Mouse (Mus musculus): Measurements from ENCODE around the gene Fbxo27.

GRCm38 (mm10) chr7:28692545-28693320, at the start of gene Fbxo27:
- TF ChIP-seq ZC3H11A (IDR thresholded peaks at IDR 0.05; ENCODE audit: low read depth, low read length) (no peak), CHD1 (IDR thresholded peaks at IDR 0.05; ENCODE audit: low read depth, low read length) (no peak), ETS1 (IDR thresholded peaks at IDR 0.05; ENCODE audit: low read depth, low read length) (no peak), MAZ (IDR thresholded peaks at IDR 0.05; ENCODE audit: low read depth, low read length) (no peak), ELF1 (IDR thresholded peaks at IDR 0.05; ENCODE audit: low read depth, low read length) (no peak), CTCF (IDR thresholded peaks at IDR 0.05 in 2 of 3, conservative IDR thresholded peaks at IDR 0.05 in 1 of 3; ENCODE audit: control insufficient read depth in 1 of 3, insufficient read depth in 1 of 3, low read depth in 2 of 3, low read length in 3 of 3, poor library complexity in 1 of 3, severe bottlenecking in 1 of 3) (no peak), RCOR1 (IDR thresholded peaks at IDR 0.05; ENCODE audit: low read depth, low read length) (no peak), EP300 (IDR thresholded peaks at IDR 0.05; ENCODE audit: low read depth in 1 of 2, low read length in 2 of 2) (no peak), POLR2A (IDR thresholded peaks at IDR 0.05; ENCODE audit: control insufficient read depth in 1 of 2, insufficient read depth in 1 of 2, low read depth in 1 of 2, low read length in 2 of 2, poor library complexity in 1 of 2) (no peak)

All from MEL (cell line).